Mouse (Mus musculus) ES-Bruce4 (cell line): ENCODE results near the gene Cks2.

Experiments
- CTCF ChIP-seq: IDR thresholded peaks from one replicate; pipeline ENCODE4 v1.8.1; 2011; ENCODE audit warnings: low read depth, low read length
- EP300 ChIP-seq: IDR thresholded peaks from 2 replicates; pipeline ENCODE4 v1.6.1; 2011; ENCODE audit warnings: low read depth, low read length; ENCODE audit not compliant: insufficient read depth
- POLR2A ChIP-seq: IDR thresholded peaks from one replicate; pipeline ENCODE4 v1.8.1; 2011; ENCODE audit warnings: low read length; ENCODE audit not compliant: insufficient read depth

GRCm38 (mm10) chr13:51622626-51623025 is 22.4 kb upstream of the Cks2 start:
- TF ChIP-seq CTCF (no peak), POLR2A (no peak), EP300 (no peak)
